Mouse (Mus musculus): ENCODE results near the gene Zc3h18.

DNA sequence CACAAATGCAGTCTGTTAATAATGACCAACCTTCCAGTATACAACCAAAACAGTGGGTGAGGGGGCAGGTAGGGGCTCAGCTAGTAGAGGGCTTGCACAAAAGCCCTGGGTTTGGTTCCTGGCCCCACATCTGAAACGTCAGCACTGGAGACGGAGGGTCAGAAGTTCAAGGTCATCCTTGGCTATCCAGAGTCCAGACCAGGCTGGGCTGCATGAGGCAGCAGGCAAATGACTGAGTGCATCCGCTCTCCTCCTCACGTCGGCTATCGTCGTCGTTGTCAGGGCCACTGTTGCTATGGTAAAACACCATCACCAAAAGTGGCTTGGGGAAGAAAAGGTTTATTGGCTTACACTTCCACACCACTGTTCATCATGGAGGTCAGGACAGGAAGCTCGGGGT, 37.9 kb downstream of the Zc3h18 start:
- TF ChIP-seq CTCF (IDR thresholded peaks at IDR 0.05; ENCODE audit: extremely low read depth, insufficient read length, insufficient replicate concordance, low read depth, low read length) = no peak
- TF ChIP-seq POLR2A (IDR thresholded peaks at IDR 0.05; ENCODE audit: low read depth, low read length) = no peak

All from small intestine, adult 2 months (tissue).